Mouse (Mus musculus) liver, adult (tissue): Measurements from ENCODE around the gene Vps51.
A peak's percentile ranks its signal among the peaks of the same experiment; 100 is the strongest.

ENCODE experiments used
- GATA4 ChIP-seq: IDR thresholded peaks from 2 replicates; pipeline ENCODE4 v1.6.1; 2014; ENCODE audit warnings: mild to moderate bottlenecking, low read length; ENCODE audit not compliant: insufficient replicate concordance

Gene Vps51

GRCm38 (mm10) chr19:6062418-6062817 lies 14.6 kb downstream of the Vps51 start:
- no peak for TF ChIP-seq GATA4

GRCm38 (mm10) chr19:6061641-6062302 lies 15.3 kb downstream of the Vps51 start:
- no peak for TF ChIP-seq GATA4

- TF ChIP-seq GATA4: peak; percentile 96
Observed at GRCm38 (mm10) chr19:6061021-6061533, 16.0 kb downstream of the Vps51 start, which contains the start of gene Znhit2. Gene Znhit2, plus strand, starts transcription at chr19:6061192.

- no peak for TF ChIP-seq GATA4
Observed at GRCm38 (mm10) chr19:6058966-6059365, 18.1 kb downstream of the Vps51 start.

GRCm38 (mm10) chr19:6058513-6058912 lies 18.5 kb downstream of the Vps51 start:
- TF ChIP-seq GATA4: no peak

GRCm38 (mm10) chr19:6057313-6058096 lies 19.5 kb downstream of the Vps51 start, which contains the start of the genes Mrpl49 and Fau:
Gene Mrpl49, minus strand, starts transcription at chr19:6057785.
Gene Fau, plus strand, starts transcription at chr19:6057844.
- TF ChIP-seq GATA4: peak; percentile 61; the same call in 1 of the 2 replicates

GRCm38 (mm10) chr19:6056696-6057095 lies 20.3 kb downstream of the Vps51 start:
- TF ChIP-seq GATA4: no peak

GRCm38 (mm10) chr19:6054296-6054695 lies 22.7 kb downstream of the Vps51 start:
- TF ChIP-seq GATA4: no peak

GRCm38 (mm10) chr19:6052516-6052915 lies 24.5 kb downstream of the Vps51 start:
- TF ChIP-seq GATA4: no peak

GRCm38 (mm10) chr19:6048681-6049410 lies 28.2 kb downstream of the Vps51 start:
- TF ChIP-seq GATA4: no peak

GRCm38 (mm10) chr19:6047899-6048166 lies 29.2 kb downstream of the Vps51 start:
- no peak for TF ChIP-seq GATA4

- no peak for TF ChIP-seq GATA4
Observed at GRCm38 (mm10) chr19:6047154-6047898, 29.7 kb downstream of the Vps51 start.

- TF ChIP-seq GATA4: no peak
Observed at GRCm38 (mm10) chr19:6046294-6047153, 30.5 kb downstream of the Vps51 start, which contains the start of gene Syvn1. Gene Syvn1, plus strand, starts transcription at chr19:6046576.

GRCm38 (mm10) chr19:6045366-6046293 lies 31.4 kb downstream of the Vps51 start:
- peak; percentile 11; the same call in 1 of the 2 replicates for TF ChIP-seq GATA4
